Mouse (Mus musculus): ENCODE results near the gene Slc29a3.

DNA sequence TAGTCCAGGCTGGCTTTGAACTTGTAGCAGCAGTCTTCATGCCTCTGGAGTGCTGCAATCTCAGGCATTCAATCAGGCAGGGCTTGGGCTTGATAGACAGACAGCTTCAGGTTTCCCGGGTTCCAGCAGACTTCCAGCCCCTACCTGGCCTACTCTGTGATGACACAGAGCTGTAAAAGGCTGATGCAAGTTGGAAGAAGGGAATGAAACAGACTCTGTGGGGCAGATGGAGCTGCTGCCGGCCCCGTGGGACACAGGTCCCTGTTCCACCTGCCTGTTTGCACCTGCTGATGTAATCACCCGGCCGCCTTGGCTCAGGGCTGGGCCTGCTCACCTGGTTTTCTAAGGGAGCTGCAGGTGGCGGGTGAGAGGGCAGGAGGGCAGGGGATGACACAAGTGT, 38.3 kb upstream of the Slc29a3 start:
- TF ChIP-seq POLR2A (IDR thresholded peaks at IDR 0.05; ENCODE audit: insufficient read depth, low read depth, low read length) (no peak), CTCF (IDR thresholded peaks at IDR 0.05; ENCODE audit: insufficient read depth, low read depth, low read length) (no peak)
